Mouse (Mus musculus) inflammation-experienced regulatory T-cells, adult 16 weeks (primary cell): ENCODE measurements around the gene Wdr83os. TPM values are rescaled to one million over a fixed set of nuclear protein-coding genes. Genes with fewer than 3 reads are reported as not detected.

Experiments used
- polyA plus RNA-seq: library from polyadenylated mRNA; unstranded; fragments of 100-300 nt; shearing (Covaris generic); gene quantifications from one replicate; pipeline ENCODE4 v1.2.1, GENCODE M21; 2017

The Wdr83os gene
- polyA plus RNA-seq = 178 TPM

GRCm38 (mm10) chr8:85080532-85081215, at the start of gene Wdr83os:
Gene Wdr83os, plus strand, starts transcription at chr8:85080740.

GRCm38 (mm10) chr8:85036718-85037365, 43.7 kb upstream of the Wdr83os start, which contains the start of gene Tnpo2:
Gene Tnpo2, plus strand, starts transcription at chr8:85036915.

GRCm38 (mm10) chr8:85059879-85060616, 20.5 kb upstream of the Wdr83os start, which contains the start of gene Fbxw9:
Gene Fbxw9, plus strand, starts transcription at chr8:85060055.

GRCm38 (mm10) chr8:85067982-85068381, 12.6 kb upstream of the Wdr83os start, which contains the start of gene Gm5741:
Gene Gm5741, minus strand, starts transcription at chr8:85067982.

GRCm38 (mm10) chr8:85071514-85072281, 8.8 kb upstream of the Wdr83os start, which contains the start of gene Dhps:
Gene Dhps, plus strand, starts transcription at chr8:85071757.

GRCm38 (mm10) chr8:85081216-85081555, 646 bp downstream of the Wdr83os start, which contains the start of gene Wdr83:
Gene Wdr83, minus strand, starts transcription at chr8:85081306.

GRCm38 (mm10) chr8:85083108-85083813, 2.7 kb downstream of the Wdr83os start, which contains the start of gene Man2b1:
Gene Man2b1, plus strand, starts transcription at chr8:85083270.

GRCm38 (mm10) chr8:85122995-85123394, 42.5 kb downstream of the Wdr83os start, which contains the start of gene Zfp791:
Gene Zfp791, minus strand, starts transcription at chr8:85123095.

Other genes starting within 250 kb of the Wdr83os start
- 30.6 TPM for gene Gadd45gip1, start 249.2 kb upstream of the Wdr83os start, polyA plus RNA-seq
- 211 TPM for gene Rad23a, start 240.1 kb upstream of the Wdr83os start, polyA plus RNA-seq
- gene Calr, start 233.8 kb upstream of the Wdr83os start, polyA plus RNA-seq = 499 TPM
- 111 TPM for gene Farsa, start 223.8 kb upstream of the Wdr83os start, polyA plus RNA-seq
- 8.3 TPM for gene Syce2, start 208.6 kb upstream of the Wdr83os start, polyA plus RNA-seq
- gene Gcdh, start 186.8 kb upstream of the Wdr83os start, polyA plus RNA-seq = 37.3 TPM
- 0.32 TPM for gene Klf1, start 178.8 kb upstream of the Wdr83os start, polyA plus RNA-seq
- gene Dnase2a, start 172.2 kb upstream of the Wdr83os start, polyA plus RNA-seq = 21.8 TPM
- gene Mast1, start 143.4 kb upstream of the Wdr83os start, polyA plus RNA-seq = 1.5 TPM
- 0.24 TPM for gene Rtbdn, start 133.7 kb upstream of the Wdr83os start, polyA plus RNA-seq
- not detected for gene Gm49661, start 111.3 kb upstream of the Wdr83os start, polyA plus RNA-seq
- 247 TPM for gene Prdx2, start 111.2 kb upstream of the Wdr83os start, polyA plus RNA-seq
- 101 TPM for gene Rnaseh2a, start 111.0 kb upstream of the Wdr83os start, polyA plus RNA-seq
- gene Junb, start 102.0 kb upstream of the Wdr83os start, polyA plus RNA-seq = 568 TPM
- gene Hook2, start 90.1 kb upstream of the Wdr83os start, polyA plus RNA-seq = 10.4 TPM
- gene Best2, start 66.2 kb upstream of the Wdr83os start, polyA plus RNA-seq = not detected
- gene Asna1, start 55.5 kb upstream of the Wdr83os start, polyA plus RNA-seq = 40.2 TPM
- gene Trir, start 53.9 kb upstream of the Wdr83os start, polyA plus RNA-seq = 202 TPM
- 49.4 TPM for gene Tnpo2, start 43.8 kb upstream of the Wdr83os start, polyA plus RNA-seq
- 9.1 TPM for gene Fbxw9, start 20.7 kb upstream of the Wdr83os start, polyA plus RNA-seq
- 2.4 TPM for gene Gm5741, start 12.8 kb upstream of the Wdr83os start, polyA plus RNA-seq
- 82.7 TPM for gene Dhps, start 9.0 kb upstream of the Wdr83os start, polyA plus RNA-seq
- gene Wdr83, start 566 bp downstream of the Wdr83os start, polyA plus RNA-seq = 40.6 TPM
- 177 TPM for gene Man2b1, start 2.5 kb downstream of the Wdr83os start, polyA plus RNA-seq
- not detected for gene Zfp791, start 42.4 kb downstream of the Wdr83os start, polyA plus RNA-seq
- gene Cks1brt, start 71.2 kb downstream of the Wdr83os start, polyA plus RNA-seq = not detected
- not detected for gene Olfr371, start 145.2 kb downstream of the Wdr83os start, polyA plus RNA-seq
- gene Orc6, start 218.9 kb downstream of the Wdr83os start, polyA plus RNA-seq = 25.7 TPM
- gene Vps35, start 219.1 kb downstream of the Wdr83os start, polyA plus RNA-seq = 131 TPM